Mouse (Mus musculus) myocyte (in vitro differentiated cells): ENCODE measurements around the gene Slc34a3.

Experiments
- CEBPB ChIP-seq: IDR thresholded peaks from 2 replicates; pipeline ENCODE4 v1.6.1; 2011; ENCODE audit warnings: mild to moderate bottlenecking, moderate library complexity; ENCODE audit not compliant: poor library complexity, insufficient read depth, severe bottlenecking
- E2F4 ChIP-seq: IDR thresholded peaks from one replicate; pipeline ENCODE4 v1.6.1; 2011; ENCODE audit warnings: mild to moderate bottlenecking, control low read depth, moderate library complexity; ENCODE audit not compliant: insufficient read depth
- MYOD1 ChIP-seq, 3 experiments: IDR thresholded peaks; one replicate each; pipeline ENCODE4 v1.6.1; 2011; ENCODE audit warnings: control low read depth in 2 of 3, low read depth in 2 of 3, mild to moderate bottlenecking in 2 of 3, moderate library complexity in 1 of 3; ENCODE audit not compliant: insufficient read length in 2 of 3, control insufficient read depth in 1 of 3
- POLR2A ChIP-seq: IDR thresholded peaks from one replicate; pipeline ENCODE4 v1.6.1; 2011; ENCODE audit warnings: low read depth, mild to moderate bottlenecking, control low read depth, moderate library complexity; ENCODE audit not compliant: insufficient read length
- POLR2AphosphoS2 ChIP-seq: IDR thresholded peaks from one replicate; pipeline ENCODE4 v1.6.1; 2011; ENCODE audit warnings: low read depth, control low read depth; ENCODE audit not compliant: insufficient read length
- USF1 ChIP-seq: IDR thresholded peaks from one replicate; pipeline ENCODE4 v1.6.1; 2011; ENCODE audit warnings: low read depth, mild to moderate bottlenecking, control low read depth, moderate library complexity

DNA sequence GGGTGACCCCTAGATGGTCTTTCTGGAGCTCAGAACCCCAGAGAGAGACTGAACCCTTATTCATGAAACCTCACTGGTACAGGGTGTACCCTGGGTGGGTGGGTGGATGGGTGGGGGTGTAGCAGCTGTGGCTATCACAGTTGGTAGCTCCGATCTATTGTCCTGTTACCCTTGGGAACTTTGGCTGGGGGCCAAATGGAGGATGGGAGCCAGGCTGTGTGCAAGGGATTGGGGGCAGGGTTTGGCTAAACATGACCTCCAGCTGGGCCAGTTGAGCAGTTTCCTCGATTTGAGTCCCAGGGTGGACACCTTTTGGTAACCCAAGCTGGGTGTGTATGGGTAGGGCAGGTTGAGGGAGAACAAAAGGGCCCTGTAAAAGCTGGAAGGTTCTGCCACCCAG is 32.6 kb upstream of the Slc34a3 start:
- TF ChIP-seq MYOD1 (IDR thresholded peaks at IDR 0.05; ENCODE audit: control insufficient read depth in 1 of 3, insufficient read length in 2 of 3, low read depth in 2 of 3), result peak in 1 of 3 experiments; percentile 26
- TF ChIP-seq POLR2A, result no peak
- TF ChIP-seq POLR2AphosphoS2, result no peak
- no peak for TF ChIP-seq E2F4
- TF ChIP-seq CEBPB, result no peak
- TF ChIP-seq USF1, result no peak
